Mouse (Mus musculus) adrenal gland, postnatal 10 days (tissue): Measurements from ENCODE around the gene Itpr1. TPM values are rescaled to one million over a fixed set of nuclear protein-coding genes. Genes with fewer than 3 reads are reported as not detected.

Experiments
- DNase-seq: peaks from one replicate; pipeline ENCODE4 v3.0.0; 2021; ENCODE audit warnings: mixed read lengths
- total RNA-seq, 2 experiments: library from RNA; stranded (reverse); gene quantifications; 2 replicates each; pipeline ENCODE4 v1.2.3; 2021

The Itpr1 gene
- total RNA-seq, 2 experiments from 2014 or later, result 100 to 111 TPM

DNA sequence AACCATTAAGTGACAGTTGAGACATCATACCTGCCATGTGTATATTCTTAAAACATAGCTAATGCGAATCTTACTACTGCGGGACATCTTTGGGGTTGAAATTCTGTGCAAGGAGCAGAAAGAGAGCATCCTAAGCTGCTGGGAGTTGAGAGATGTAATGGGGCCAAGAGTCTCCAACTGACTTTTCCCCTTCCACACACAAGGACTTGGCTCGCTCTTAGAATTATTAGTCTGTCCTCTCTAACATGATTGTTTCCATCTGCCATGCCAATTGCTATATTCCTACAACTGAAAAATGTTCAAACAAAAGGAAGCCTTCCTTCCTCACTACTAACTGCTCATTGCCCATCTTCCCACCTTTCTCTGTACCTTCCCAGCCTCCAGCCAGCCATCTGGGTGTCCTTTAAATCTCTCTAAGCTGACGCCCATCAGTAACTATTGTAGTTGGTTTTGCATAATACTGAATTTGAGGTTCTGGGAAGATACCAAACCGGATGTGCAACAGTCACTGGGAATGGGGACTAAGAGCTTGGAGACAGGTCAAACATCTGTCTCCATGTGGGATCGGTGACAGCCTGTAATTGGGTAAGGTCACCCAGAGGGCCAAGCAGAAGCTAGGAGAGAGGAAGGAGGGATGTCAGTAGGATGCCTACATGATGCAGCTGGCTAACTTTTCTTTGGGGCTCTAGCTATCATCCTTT lies 177.9 kb downstream of the Itpr1 start:
- DNase-seq, result no peak

DNA sequence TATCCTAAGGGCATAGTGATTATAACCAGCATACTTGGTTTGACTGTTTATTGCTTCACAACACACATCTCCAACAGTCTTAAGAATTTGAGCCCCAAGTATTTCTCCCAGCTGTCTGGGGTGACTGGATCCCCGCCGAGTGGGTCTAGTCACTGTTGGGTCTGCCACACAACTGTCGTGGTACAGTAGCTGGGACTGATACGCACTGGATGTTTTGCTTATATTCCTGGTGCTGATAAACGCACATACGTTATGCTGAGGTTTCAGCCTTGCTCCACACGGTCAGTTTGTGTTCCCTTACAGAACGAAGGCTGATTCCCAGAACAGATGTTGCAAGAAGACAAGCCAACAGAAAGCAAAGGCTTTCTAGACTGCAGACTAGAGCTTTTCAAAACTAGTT lies 180.2 kb downstream of the Itpr1 start:
- no peak for DNase-seq

DNA sequence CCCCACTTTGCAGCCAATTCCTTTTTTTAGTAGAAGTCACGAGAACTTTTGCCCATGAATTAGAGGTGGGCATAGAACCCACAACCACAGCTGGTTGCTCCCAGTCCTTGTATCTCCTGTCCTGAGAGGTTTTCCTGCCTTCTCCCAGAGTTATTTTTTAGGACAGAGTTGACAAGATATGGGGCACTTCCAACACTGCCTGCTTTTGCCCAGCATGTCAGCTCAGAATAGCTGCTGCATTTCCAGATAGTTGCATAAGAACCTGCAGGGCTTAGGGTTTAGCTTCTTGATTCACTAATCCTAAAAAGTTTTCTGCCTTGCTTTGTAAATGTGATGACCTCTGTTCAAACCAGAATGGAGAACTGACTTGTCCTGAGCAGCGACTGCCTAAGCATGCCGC lies 185.1 kb downstream of the Itpr1 start:
- no peak for DNase-seq

DNA sequence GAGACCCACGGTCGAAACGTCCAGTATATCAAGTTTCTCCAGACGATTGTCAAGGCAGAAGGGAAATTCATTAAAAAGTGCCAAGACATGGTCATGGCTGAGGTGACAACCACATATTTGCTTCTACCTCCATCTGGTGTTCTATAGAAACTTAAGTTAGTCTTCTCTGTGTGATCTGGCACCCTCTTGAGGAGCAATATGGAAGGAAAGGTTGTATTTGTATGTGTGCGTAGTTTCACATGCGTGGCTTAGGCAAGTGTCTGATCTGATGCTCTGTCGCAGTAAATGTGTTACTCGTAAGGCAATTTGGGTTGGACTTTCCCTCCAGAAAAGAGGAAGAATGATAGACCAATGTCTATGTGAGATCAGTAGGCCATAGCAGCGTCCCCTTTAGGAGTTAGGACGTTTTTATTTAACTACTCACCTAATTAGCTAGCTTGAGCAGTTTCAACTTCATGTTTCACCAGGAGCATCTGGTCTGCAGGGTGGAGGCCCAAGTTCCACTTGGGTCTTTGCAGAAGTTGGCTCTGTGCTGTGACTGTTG lies 188.6 kb downstream of the Itpr1 start:
- DNase-seq, result no peak

DNA sequence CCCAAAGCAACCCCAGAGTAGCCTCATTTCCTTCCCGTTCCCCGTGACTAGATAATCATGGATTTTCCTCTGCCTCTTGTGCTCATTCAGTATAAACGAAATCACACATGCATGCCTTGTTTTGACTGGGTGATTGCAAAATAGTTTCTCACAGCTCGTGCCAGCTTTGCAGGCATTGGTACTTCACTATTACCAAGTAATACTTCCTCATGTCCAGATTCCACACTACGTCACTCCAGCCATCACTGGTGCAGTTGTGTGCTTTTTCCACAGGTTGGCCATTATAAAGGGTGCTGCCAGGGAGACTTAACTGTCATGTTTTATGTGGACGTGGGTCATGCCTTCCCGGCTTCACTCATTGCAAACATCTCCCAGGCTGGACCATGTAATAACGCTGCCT lies 191.8 kb downstream of the Itpr1 start:
- DNase-seq, result no peak

DNA sequence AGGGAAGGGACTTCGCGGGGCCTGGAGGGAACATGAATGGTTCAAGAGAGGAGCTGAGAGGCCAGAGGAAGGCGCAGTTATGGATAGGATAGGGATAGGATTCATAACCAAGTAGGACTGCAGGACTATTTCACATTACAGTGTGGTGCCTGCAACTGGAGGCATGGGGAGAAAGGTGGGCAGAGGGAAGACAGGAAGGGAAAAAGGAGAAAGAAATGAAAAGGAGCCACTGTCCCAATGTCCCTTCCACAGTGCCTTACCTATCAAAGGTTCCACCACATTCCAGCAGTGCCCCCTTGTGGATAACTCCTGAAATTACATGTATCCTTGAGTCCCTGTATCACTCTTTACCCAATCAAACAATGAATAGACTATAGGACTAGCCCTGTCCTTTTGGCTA lies 195.2 kb downstream of the Itpr1 start:
- DNase-seq, result peak; percentile 56

DNA sequence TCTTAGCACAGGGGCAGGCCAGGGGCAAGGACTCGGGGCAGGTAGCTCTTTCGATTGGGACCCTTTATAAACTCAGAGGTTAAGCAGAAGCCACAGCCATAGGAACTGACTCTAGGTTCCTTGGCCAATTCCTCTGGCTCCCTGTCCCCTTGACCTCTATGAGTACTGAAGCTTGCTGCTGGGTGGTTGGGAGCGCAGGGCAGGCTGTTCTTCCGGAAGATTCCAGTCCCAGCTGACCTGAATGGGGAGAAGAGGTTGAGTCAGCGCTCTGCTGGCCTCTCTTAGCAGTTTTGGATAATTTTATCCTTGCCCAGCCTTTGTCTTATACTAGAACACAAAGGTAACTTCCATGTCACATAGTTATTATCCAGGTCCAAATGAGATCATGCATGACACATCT lies 195.8 kb downstream of the Itpr1 start:
- DNase-seq, result no peak

DNA sequence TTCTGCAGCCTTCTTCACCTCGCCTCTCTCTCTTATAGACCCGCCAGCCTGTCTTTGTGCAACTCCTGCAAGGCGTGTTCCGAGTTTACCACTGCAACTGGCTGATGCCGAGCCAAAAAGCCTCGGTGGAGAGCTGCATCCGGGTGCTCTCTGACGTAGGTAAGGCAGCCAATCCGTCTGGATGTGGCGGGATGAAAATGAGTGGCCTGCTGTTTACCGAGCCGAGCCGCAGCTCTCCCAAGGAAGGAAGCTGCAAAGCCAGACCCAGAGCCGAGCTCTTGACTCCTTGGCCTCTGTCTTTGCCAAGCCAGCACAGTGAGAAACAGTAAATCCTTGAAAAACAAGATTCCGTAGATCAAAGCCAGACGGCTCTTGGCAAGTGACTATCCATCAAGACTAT lies 197.9 kb downstream of the Itpr1 start:
- DNase-seq, result peak; percentile 56

DNA sequence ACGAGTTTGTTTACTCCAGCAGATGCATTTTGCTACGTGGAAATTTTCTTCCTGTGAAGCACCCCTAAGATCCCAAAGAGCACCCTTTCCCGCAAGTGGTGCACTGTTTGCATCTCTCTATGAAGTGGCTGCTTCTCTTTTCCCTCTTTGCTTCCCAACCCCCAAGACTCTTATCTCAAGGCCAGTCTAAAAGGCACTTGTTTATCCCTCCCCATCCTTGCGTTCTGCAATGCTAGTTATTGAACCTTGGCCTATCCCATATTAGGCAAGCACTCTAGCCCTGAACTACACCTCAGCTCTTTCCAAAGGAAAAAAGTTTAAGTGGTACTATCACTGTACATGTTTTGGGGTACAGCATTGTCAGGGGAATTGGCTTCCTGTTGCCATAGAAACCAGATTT lies 198.3 kb downstream of the Itpr1 start:
- no peak for DNase-seq

DNA sequence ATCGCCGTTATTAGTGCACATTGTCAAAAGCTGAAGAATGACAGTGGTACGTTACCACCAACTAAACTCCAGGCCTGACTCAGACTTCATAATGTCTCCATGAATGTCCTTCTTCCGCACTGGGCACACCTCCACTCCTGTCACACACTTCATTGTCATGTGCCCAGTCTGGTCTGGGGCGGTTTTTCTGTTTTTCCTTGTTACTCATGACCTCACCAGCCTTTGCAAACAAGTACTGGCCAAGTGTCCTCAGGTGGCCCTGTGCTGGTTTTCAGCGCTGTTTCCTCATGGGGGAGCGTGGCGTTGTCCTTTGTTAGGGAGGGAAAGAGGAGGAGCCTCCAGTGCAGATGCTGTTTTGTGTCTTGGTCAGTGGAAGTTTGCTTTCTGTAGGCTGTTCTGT lies 200.1 kb downstream of the Itpr1 start:
- no peak for DNase-seq

DNA sequence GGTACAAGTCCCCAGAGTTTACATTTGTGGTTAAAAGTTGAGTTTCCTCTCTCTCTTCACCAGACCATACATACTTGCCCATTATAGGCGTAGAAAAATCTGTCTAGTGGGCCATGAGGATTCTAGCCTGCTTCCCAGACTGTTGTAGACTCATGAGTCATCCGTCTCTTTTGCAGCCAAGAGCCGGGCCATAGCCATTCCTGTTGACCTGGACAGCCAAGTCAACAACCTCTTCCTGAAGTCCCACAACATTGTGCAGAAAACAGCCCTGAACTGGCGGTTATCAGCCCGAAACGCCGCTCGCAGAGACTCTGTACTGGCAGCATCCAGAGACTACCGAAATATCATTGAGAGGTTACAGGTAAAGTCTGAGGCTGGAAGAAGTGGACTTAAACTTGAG lies 200.7 kb downstream of the Itpr1 start:
- no peak for DNase-seq

DNA sequence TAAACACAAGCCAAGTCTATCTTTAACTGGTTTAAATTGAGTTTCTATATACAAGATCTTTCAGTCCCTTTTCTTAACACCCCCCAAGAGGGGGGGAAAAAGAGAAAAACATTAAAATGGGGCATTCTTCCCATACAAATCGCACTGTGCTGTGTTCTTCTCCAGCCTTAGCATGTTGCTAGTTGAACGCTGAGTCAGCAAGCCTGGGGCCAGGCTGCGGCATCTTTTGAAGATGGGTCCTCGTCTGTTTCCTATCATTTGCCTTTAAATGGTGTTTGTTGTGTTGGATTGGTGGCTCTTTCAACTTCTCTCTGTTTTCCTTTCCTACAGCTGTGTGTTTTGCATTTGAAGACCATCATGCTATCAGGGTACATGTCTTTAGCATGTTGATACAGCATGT lies 203.0 kb downstream of the Itpr1 start:
- no peak for DNase-seq

DNA sequence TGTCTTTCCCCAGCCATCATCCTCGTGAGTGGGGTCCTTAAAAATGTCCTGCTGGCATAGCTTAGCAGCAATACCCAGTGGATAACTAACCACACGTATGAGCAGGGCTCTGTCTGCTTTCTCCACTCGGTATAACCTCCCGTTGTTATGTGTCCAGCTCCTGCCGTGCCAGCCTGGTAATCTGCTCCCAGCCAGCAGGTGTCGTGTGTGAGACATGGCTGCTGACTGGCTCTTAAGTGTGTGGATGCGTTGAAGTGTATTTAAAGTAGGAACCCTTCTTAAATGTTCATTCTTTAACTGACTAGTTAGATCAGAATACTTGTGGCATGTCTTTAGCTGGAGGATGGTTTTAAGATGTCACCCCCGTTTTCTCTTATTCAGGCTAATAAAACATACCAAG lies 204.6 kb downstream of the Itpr1 start:
- peak; percentile 68 for DNase-seq

DNA sequence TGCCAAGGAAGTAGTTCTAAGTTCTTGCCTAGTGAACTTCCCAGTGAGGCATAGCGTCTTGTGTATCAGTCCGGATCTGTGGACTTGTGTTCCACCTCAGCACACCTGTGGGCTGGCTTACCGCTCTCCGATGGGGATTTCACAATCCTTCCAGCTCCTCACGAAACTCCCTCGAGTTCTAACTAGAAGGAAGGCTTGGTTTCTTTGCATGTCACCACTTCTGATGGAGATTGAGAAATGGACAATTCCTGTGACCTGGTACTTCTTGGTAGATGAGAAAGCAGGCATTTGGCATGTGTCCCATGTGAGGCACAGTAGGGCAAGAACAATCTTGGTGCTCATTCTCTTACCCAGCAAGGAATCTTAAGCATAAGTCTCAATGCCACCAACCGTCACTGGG lies 205.3 kb downstream of the Itpr1 start:
- DNase-seq, result no peak

DNA sequence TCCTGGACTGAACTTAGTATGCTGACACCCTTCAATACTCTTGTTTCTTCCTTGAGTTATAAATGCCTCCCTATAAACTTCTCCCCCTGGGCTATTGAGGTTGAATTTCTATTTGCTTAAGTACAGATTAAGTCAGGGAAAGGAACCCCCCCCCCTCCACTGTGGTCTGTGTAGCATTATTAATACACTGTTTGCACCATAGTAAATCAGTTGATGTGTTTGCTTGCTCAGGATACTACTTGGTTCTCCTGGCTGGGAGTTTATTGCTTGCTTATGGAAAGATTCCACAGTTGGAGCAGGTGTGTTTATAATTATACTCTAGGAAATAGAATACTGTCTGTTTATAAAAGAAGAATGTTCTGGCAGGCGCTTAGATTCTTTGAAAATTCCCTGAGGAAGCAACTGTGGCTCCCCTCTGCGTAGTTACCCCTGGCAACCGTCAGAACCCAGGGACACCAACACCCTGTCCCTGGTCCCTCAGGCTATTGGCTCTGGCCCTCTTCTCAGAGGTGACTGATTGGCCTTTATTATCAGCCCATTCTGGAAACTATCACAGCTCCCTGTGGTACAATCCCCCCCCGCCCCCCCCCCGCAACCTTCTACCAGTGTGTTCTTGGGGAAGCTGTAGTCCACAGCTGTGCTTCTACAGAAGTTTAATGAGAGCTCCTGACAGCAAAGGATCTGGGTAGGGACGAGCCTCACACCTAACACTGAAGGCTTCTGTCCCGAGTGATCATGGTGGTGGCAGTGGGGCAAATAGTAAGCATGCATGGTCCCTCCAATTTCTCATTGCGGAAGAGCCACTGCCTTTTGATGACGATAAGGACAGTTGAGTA lies 212.1 kb downstream of the Itpr1 start:
- no peak for DNase-seq

DNA sequence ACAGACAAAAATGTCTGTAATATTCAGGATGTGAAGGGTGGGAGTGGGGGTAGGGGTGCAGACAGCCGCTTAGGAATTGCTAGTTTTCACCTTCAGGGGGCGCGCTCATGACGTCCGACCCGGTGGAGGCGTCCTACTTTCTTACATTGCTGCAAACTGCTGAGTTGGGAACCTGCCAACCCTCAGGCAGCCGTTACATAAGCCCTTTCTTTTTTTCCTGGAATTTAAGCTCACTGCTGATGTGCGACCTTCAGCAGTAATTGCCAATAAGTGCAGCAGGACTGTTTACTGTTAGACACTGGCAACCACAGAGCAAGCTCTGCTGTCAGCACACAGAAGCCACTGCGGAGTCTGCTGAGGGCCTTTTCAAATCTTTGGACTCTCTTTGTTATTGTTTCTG lies 213.9 kb downstream of the Itpr1 start:
- peak; percentile 92 for DNase-seq

DNA sequence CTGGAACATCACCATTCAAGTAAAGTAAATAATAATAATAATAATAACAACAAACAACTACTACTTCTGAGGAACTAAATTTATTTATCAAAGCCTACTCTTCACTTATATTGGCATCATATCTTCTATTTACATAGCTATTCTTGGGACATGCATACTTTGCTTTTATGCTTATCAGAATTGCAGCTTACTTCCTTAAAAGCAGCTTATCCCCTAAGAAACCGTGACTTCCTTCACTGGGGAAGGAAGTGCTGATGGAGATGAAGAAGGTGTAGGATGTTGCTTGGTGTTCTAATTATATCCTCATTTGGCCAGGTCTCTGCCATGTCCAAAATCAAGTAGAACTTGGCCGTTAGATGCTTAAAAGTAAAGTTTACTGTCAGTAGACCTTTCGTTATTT lies 215.5 kb downstream of the Itpr1 start:
- no peak for DNase-seq

DNA sequence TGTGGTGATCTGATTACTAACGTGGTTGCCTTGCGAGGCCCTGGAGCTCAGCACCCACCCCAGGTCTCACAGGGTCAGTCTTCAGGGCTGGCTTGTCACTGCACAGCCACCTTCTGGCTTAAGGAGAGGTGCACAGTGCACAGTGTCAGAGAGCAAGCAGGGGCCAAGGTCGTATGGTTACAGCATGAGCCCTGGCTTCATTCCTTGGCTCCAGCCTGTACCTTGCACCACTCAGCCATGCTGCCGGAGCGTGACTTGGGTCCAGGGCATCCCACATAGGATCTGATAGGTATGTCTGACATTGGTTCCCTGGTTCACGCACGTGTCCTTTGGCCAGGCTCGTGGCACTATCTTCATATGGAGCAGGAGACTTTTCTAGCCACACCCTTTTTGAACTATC lies 217.1 kb downstream of the Itpr1 start:
- peak; percentile 59 for DNase-seq

DNA sequence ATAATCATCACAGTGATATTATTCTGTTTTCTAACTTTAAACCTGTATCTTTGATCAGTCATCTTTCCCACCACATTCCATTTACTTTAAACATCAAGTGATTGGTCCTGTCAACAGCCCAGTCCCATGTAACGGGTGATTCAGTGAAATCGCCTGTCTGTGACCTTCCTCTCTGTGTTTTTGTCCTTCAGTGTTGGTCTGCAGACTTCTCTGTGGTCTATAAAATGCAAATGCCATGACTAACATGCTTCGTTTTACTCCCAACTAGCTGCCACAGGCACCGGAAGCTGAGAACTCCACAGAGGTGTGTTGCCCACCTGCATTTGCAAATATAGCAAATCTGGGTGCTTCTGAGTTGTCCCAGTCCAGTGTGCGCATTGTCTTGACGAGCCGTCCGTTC lies 218.3 kb downstream of the Itpr1 start:
- no peak for DNase-seq

DNA sequence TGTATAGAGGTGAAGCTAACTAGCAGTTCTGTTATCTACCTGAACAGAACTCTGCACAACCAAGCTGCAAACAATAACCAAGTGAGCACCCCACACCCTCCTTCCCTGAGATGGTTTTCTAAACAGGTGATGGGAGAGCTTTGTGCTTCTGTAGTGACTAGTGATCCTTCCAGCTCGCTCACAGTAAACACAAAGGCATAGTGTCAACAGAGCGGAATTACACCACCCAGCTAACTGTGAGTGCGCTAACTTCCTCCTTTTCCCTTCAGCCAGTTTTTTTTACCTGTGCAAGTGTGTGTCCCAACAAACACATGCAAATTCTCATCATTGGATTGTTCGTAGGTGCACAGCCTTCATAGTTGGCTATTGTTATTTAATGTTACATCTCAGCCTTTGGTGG lies 219.9 kb downstream of the Itpr1 start:
- no peak for DNase-seq

DNA sequence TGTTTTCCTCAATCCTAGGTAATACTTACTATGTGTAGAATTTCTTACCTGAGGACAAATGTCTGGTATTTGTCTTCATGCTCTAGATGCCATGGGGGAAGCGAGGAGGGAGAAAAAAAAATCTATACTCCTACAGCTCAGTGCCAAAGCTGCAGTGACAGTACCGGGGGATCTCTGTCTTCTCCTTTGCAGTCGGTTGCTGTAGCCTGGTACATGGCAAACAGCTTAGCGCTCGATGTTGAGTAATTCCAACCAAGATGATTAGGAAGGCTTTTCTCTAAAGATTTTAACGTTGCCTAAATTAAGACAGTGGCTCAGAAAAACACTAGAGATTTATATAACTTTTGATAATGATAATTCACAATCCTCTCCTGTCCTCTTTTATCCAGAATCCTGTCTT lies 221.9 kb downstream of the Itpr1 start:
- no peak for DNase-seq

DNA sequence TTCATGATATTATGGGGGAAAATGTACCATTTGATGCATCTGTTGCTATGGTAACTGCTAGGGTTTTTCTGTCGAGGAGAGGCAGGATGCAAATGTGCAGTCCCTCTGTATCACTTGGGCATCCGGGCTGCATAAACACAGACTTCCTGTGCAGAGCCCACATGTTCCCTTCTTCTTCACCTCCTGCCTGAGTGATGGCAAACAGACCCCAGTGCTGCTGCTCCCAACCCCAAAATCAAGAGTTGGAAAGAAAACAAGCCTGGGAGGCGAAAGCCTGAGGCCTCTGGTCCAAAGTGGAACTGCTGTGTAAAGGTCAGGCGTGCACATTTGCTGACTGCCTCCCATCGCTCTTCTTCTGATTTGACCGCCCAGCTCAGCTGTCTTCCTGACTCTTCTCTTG lies 222.6 kb downstream of the Itpr1 start:
- DNase-seq, result no peak

DNA sequence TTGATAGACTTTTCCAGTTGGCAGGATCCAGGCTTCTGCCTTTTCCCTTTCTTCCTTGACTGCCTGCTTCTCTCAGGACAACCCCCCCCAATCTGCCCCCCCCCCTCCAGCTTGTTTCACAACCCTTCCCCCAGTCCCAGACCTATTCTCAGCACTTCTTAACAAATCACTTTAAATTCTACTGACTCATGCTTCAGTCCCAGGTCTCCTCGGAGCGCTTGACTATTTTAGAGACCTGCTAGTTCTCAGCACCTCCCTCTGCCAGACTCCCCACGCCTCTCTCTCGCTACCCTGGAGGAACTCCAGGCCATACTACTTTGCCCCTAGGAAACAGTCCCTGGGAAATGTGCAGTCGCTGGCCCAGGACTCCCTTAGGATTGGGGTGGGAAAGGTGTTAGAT lies 223.7 kb downstream of the Itpr1 start:
- no peak for DNase-seq

DNA sequence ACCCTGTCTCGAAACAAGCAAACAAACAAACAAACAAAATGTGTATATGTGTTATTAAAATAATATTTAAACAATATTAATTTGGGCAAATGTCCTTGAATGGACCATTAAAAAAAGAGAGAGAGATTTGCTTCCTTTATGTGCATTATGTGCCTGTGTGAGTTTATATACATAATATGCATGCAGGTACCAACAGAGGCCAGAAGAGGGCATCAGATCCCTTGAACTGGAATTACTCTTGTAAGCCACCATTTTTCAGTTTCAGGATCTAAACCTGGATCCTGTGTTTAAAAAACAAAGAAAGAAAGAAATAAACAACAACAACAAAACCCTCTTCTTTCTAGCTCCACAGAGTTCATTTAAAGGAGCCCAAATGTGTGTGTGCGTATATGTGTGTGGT lies 228.4 kb downstream of the Itpr1 start:
- no peak for DNase-seq
